Mouse (Mus musculus) heart, embryonic 15.5 days (tissue): ENCODE results near the gene Snx14. TPM values are rescaled to one million over a fixed set of nuclear protein-coding genes. Genes with fewer than 3 reads are reported as not detected.

Source experiments
- ATAC-seq: fragments of 200-750 bp; cut with Nextera tagmentation; replicated peaks from 2 replicates; pipeline ENCODE4 v1.8.0; 2017; ENCODE audit warnings: low read depth, moderate TSS enrichment; ENCODE audit not compliant: insufficient number of reproducible peaks, insufficient read depth, low FRiP score
- H3K27ac ChIP-seq: fragments of 300-500 bp; sonication (generic); 2 replicates; pipeline ENCODE4 v1.5.1; 2015; ENCODE audit warnings: mild to moderate bottlenecking, inconsistent platforms
- H3K27me3 ChIP-seq: fragments of 300-500 bp; sonication (generic); 2 replicates; pipeline ENCODE4 v1.6.1; 2015; ENCODE audit warnings: inconsistent platforms
- H3K36me3 ChIP-seq: fragments of 300-500 bp; sonication (generic); 2 replicates; pipeline ENCODE4 v1.6.1; 2015; ENCODE audit warnings: mild to moderate bottlenecking, inconsistent platforms
- H3K4me1 ChIP-seq: fragments of 300-500 bp; sonication (generic); replicated peaks from 2 replicates; pipeline ENCODE4 v1.6.1; 2015; ENCODE audit warnings: inconsistent platforms
- H3K4me2 ChIP-seq: fragments of 300-500 bp; sonication (generic); 2 replicates; pipeline ENCODE4 v1.6.1; 2015; ENCODE audit warnings: inconsistent platforms, mild to moderate bottlenecking, moderate library complexity
- H3K4me3 ChIP-seq: fragments of 300-500 bp; sonication (generic); 2 replicates; pipeline ENCODE4 v1.5.1; 2015; ENCODE audit warnings: mild to moderate bottlenecking, inconsistent platforms
- H3K9ac ChIP-seq: fragments of 300-500 bp; sonication (generic); 2 replicates; pipeline ENCODE4 v1.6.1; 2015; ENCODE audit warnings: mild to moderate bottlenecking, inconsistent platforms
- H3K9me3 ChIP-seq: fragments of 300-500 bp; sonication (generic); replicated peaks from 2 replicates; pipeline ENCODE4 v1.6.1; 2016; ENCODE audit warnings: inconsistent platforms
- WGBS: fragments of 180-500 bp; shearing (Covaris S2); methylation state at CpG from one replicate; pipeline ENCODE4 v1.1.7; 2015; ENCODE audit warnings: mixed read lengths; 5-methylcytosine and 5-hydroxymethylcytosine counted together
- polyA plus RNA-seq: library from polyadenylated mRNA; unstranded; fragments of >200 nt; fragmentation: Nextera tagmentation; extraction: Ambion mirVana; gene quantifications from 2 replicates; pipeline ENCODE4 v1.2.1, GENCODE M21; 2015

Gene Snx14
- polyA plus RNA-seq, 1 experiment from 2014 or later, result 28.0 TPM

DNA sequence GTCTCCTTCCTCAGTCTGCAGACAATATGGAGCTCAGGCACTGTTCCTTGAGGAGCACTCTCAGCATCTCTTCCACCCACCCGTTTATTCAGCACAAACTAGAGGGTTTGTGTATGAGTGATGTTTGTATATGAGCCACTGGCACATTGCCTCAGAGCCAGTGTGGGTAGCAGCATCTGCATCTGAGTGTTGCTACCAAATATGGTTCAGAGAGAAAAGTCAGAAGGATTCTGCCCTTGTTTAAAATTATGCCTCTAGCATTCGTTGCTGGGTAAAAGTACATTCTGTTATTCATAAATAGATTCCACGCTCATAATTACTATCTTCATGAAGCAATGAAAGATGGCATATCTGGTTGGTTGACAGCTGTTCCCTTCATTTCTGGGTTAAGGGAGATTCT lies 96.1 kb downstream of the Snx14 start:
- H3K4me2 ChIP-seq, result no peak overlapping the region
- H3K4me3 ChIP-seq, result no peak overlapping the region
- no peak for ATAC-seq
- no peaks in the 10 kb centered on the region for H3K27me3 ChIP-seq
- no peaks in the 10 kb centered on the region for H3K36me3 ChIP-seq
- no peak overlapping the region for H3K27ac ChIP-seq
- H3K9ac ChIP-seq, result no peak overlapping the region
- no peaks in the 10 kb centered on the region for H3K9me3 ChIP-seq
- peaks cover 7% of the 10 kb centered on the region; the same call in 1 of the 2 replicates for H3K4me1 ChIP-seq
- WGBS, result 77% methylated on average over 3 of the region's 3 CpGs

GRCm38 (mm10) chr9:88342241-88342640 lies 96.5 kb downstream of the Snx14 start:
- Histone ChIP-seq H3K4me2 (no peak overlapping the region), H3K9me3 (no peaks in the 10 kb centered on the region), H3K27ac (no peak overlapping the region), H3K36me3 (no peaks in the 10 kb centered on the region), H3K4me1 (peaks cover 7% of the 10 kb centered on the region; the same call in 1 of the 2 replicates), H3K27me3 (no peaks in the 10 kb centered on the region), H3K4me3 (no peak overlapping the region), H3K9ac (no peak overlapping the region)
- no peak for ATAC-seq
- 79% methylated on average over 7 of the region's 7 CpGs for WGBS

- WGBS, result 78% methylated on average over 3 of the region's 3 CpGs
These were observed 97.9 kb downstream of the Snx14 start for GRCm38 (mm10) chr9:88340819-88341218.

GRCm38 (mm10) chr9:88335839-88336238 lies 102.9 kb downstream of the Snx14 start:
- H3K9ac ChIP-seq, result no peak overlapping the region
- no peaks in the 10 kb centered on the region for H3K36me3 ChIP-seq
- H3K4me1 ChIP-seq, result peaks cover 4% of the 10 kb centered on the region; the same call in 1 of the 2 replicates
- H3K4me3 ChIP-seq, result no peak overlapping the region
- 54% methylated on average over 2 of the region's 2 CpGs for WGBS
- H3K9me3 ChIP-seq, result no peaks in the 10 kb centered on the region
- H3K4me2 ChIP-seq, result no peak overlapping the region
- no peak overlapping the region for H3K27ac ChIP-seq
- H3K27me3 ChIP-seq, result no peaks in the 10 kb centered on the region
- ATAC-seq, result no peak

More at GRCm38 (mm10) chr9:88340819-88341218, 97.9 kb downstream of the Snx14 start:
- H3K4me3 ChIP-seq, result no peak overlapping the region
- no peaks in the 10 kb centered on the region for H3K9me3 ChIP-seq
- no peak overlapping the region for H3K27ac ChIP-seq
- no peak overlapping the region for H3K4me2 ChIP-seq
- H3K27me3 ChIP-seq, result no peaks in the 10 kb centered on the region
- no peaks in the 10 kb centered on the region for H3K36me3 ChIP-seq
- ATAC-seq, result no peak
- H3K9ac ChIP-seq, result no peak overlapping the region
- H3K4me1 ChIP-seq, result 0 out of 2 replicates have a peak, but pooled peaks cover 2% of the 10 kb centered on the region

DNA sequence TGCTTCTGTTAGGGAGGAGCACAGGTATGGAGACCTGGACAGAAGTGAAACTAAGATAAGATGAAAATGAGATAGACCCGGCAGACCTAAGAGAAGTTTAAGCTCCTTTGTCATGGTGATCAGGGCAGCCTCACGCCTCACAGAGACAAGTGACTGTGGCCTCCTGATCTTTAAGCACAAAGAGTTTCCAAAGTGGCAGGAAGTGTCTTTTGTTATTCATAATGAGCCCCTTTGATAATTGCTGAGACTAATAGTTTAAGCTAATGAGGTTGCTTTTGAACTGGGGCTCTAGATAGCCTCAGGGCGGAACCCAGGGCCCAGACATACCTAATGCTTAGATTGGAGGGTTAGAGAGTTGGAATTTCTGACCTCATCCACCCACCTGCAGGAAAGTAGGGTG lies 106.3 kb downstream of the Snx14 start:
- Histone ChIP-seq H3K9me3 (no peaks in the 10 kb centered on the region), H3K27ac (no peak overlapping the region), H3K9ac (no peak overlapping the region), H3K4me3 (no peak overlapping the region), H3K36me3 (no peaks in the 10 kb centered on the region), H3K27me3 (no peaks in the 10 kb centered on the region), H3K4me1 (peaks cover 9% of the 10 kb centered on the region), H3K4me2 (no peak overlapping the region)
- 53% methylated on average over 3 of the region's 3 CpGs for WGBS
- no peak for ATAC-seq

- Histone ChIP-seq H3K27me3 (no peaks in the 10 kb centered on the region), H3K9me3 (no peaks in the 10 kb centered on the region), H3K4me1 (peaks cover 5% of the 10 kb centered on the region), H3K9ac (no peak overlapping the region), H3K27ac (no peak overlapping the region), H3K4me2 (no peak overlapping the region), H3K36me3 (no peaks in the 10 kb centered on the region), H3K4me3 (no peak overlapping the region)
- WGBS, result 65% methylated on average over 3 of the region's 3 CpGs
- ATAC-seq, result no peak
These were observed 108.4 kb downstream of the Snx14 start for GRCm38 (mm10) chr9:88330316-88330715.

DNA sequence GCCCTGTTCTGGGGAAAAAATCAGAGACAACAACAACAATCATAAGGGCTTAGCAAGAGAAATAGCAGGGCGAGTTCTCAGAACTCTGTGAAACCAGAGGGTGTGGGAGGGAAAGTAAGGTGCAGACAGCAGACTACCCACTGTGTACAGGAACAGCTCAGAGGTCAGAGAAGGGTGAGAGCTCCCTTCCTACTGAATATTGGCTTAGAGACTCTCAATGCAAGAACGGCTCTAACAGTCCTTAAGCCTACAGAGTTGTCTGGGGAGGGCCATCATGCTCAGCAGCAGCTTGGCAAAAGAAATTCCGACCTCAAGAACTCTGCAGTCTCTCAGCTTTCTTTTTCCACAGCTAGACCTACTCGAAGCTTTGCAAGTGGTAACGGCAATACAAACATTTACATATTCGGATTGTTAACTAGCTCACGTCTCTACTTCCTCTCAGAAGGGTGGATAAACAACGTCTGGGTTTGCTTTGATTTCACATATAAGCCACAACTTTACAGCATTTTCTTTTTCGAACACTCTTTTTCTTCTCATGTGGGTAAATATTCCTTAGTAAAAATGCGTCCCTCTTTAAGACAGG lies 109.5 kb downstream of the Snx14 start:
- Histone ChIP-seq H3K9ac (no peak overlapping the region), H3K27ac (no peak overlapping the region), H3K9me3 (no peaks in the 10 kb centered on the region), H3K27me3 (no peaks in the 10 kb centered on the region), H3K4me2 (peak overlapping the region; percentile 93; the same call in 1 of the 2 replicates), H3K4me3 (peak overlapping the region; percentile 13; the same call in 1 of the 2 replicates), H3K4me1 (peaks cover 5% of the 10 kb centered on the region), H3K36me3 (no peaks in the 10 kb centered on the region)
- no peak for ATAC-seq
- 46% methylated on average over 10 of the region's 10 CpGs for WGBS

DNA sequence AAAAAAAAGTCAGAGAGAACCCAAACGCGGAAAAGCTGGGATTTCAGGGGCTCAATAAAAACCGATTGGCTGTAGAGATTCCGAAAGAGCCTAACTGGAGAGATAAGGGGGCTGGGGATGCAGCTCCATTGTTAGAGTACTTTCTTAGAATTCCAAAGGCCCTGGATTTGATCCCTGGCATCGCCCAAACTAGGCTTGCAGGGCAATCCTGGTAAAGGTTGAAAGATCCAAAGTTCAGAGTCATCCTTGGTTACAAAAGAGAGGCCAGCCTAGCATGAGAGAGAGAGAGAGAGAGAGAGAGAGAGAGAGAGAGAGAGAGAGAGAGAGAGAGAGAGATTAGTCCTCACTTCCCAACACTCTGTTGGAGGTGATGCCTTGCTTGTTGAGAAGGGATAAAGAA lies 110.1 kb downstream of the Snx14 start:
- H3K9me3 ChIP-seq, result no peaks in the 10 kb centered on the region
- H3K4me2 ChIP-seq, result peak overlapping the region; percentile 93
- 40% methylated on average over 5 of the region's 5 CpGs for WGBS
- peak overlapping the region; percentile 67 for H3K4me3 ChIP-seq
- H3K27me3 ChIP-seq, result no peaks in the 10 kb centered on the region
- ATAC-seq, result no peak
- H3K27ac ChIP-seq, result no peak overlapping the region
- H3K4me1 ChIP-seq, result peaks cover 5% of the 10 kb centered on the region
- H3K9ac ChIP-seq, result no peak overlapping the region
- H3K36me3 ChIP-seq, result no peaks in the 10 kb centered on the region

- Histone ChIP-seq H3K4me1 (peaks cover 5% of the 10 kb centered on the region), H3K27ac (peak within 1 kb of the TSS; percentile 75), H3K4me2 (peak within 1 kb of the TSS; percentile 93), H3K9me3 (no peaks in the 10 kb centered on the region), H3K9ac (peak within 1 kb of the TSS; percentile 59), H3K36me3 (no peaks in the 10 kb centered on the region), H3K27me3 (no peaks in the 10 kb centered on the region), H3K4me3 (peak within 1 kb of the TSS; percentile 67)
- under 1% methylated on average over 65 of the region's 66 CpGs for WGBS
- ATAC-seq, result peak; percentile 98
These were observed 111.5 kb downstream of the Snx14 start, which contains the start of gene Nt5e for GRCm38 (mm10) chr9:88326930-88327901. Gene Nt5e (plus strand): TSS chr9:88327197.
